Mouse (Mus musculus) heart, embryonic 12.5 days (tissue): Measurements from ENCODE around the gene Rgl2. TPM values are rescaled to one million over a fixed set of nuclear protein-coding genes. Genes with fewer than 3 reads are reported as not detected.
"Not testable (repeated sequence)": the region's sequence is repeated elsewhere in the genome, so short reads cannot be mapped to it uniquely, and the experiment has no call there.

ENCODE experiments used
- ATAC-seq: fragments of 200-750 bp; cut with Nextera tagmentation; 2 replicates; pipeline ENCODE4 v1.8.0; 2017; ENCODE audit warnings: moderate TSS enrichment, moderate library complexity; ENCODE audit not compliant: insufficient number of reproducible peaks, low FRiP score
- H3K27ac ChIP-seq: fragments of 300-500 bp; sonication (generic); 2 replicates; pipeline ENCODE4 v1.5.1; 2016; ENCODE audit warnings: mild to moderate bottlenecking, moderate library complexity; ENCODE audit not compliant: poor library complexity, severe bottlenecking
- H3K27me3 ChIP-seq: fragments of 300-500 bp; sonication (generic); replicated peaks from 2 replicates; pipeline ENCODE4 v1.6.1; 2016; ENCODE audit warnings: mild to moderate bottlenecking, moderate library complexity
- H3K36me3 ChIP-seq: fragments of 300-500 bp; sonication (generic); 2 replicates; pipeline ENCODE4 v1.6.1; 2016; ENCODE audit warnings: mild to moderate bottlenecking, moderate library complexity
- H3K4me1 ChIP-seq: fragments of 300-500 bp; sonication (generic); replicated peaks from 2 replicates; pipeline ENCODE4 v1.6.1; 2016; ENCODE audit warnings: mild to moderate bottlenecking
- H3K4me2 ChIP-seq: fragments of 300-500 bp; sonication (generic); 2 replicates; pipeline ENCODE4 v1.6.1; 2016; ENCODE audit warnings: mild to moderate bottlenecking, moderate library complexity
- H3K4me3 ChIP-seq: fragments of 300-500 bp; sonication (generic); 2 replicates; pipeline ENCODE4 v1.5.1; 2016; ENCODE audit warnings: mild to moderate bottlenecking
- H3K9ac ChIP-seq: fragments of 300-500 bp; sonication (generic); 2 replicates; pipeline ENCODE4 v1.6.1; 2016; ENCODE audit warnings: mild to moderate bottlenecking, moderate library complexity
- H3K9me3 ChIP-seq: fragments of 300-500 bp; sonication (generic); replicated peaks from 2 replicates; pipeline ENCODE4 v1.6.1; 2016; ENCODE audit warnings: mild to moderate bottlenecking, moderate library complexity
- WGBS: fragments of 180-500 bp; shearing (Covaris S2); methylation state at CpG from one replicate; pipeline ENCODE4 v1.1.7; 2016; 5-methylcytosine and 5-hydroxymethylcytosine counted together
- microRNA-seq: library from miRNA; unstranded; fragments of <30 nt; microRNA quantifications from one replicate; pipeline ENCODE4, GENCODE M21; 2017
- polyA plus RNA-seq: library from polyadenylated mRNA; unstranded; fragments of >200 nt; fragmentation: Nextera tagmentation; extraction: Ambion mirVana; gene quantifications from 2 replicates; pipeline ENCODE4 v1.2.1, GENCODE M21; 2016

Gene Rgl2
- polyA plus RNA-seq, 1 experiment from 2014 or later = 48.4 TPM

GRCm38 (mm10) chr17:33979512-33980050 lies 50.2 kb downstream of the Rgl2 start:
- 63% methylated on average over 6 of the region's 6 CpGs for WGBS
- Histone ChIP-seq H3K4me3 (no peak overlapping the region), H3K36me3 (no peaks in the 10 kb centered on the region), H3K9me3 (no peaks in the 10 kb centered on the region), H3K4me1 (peaks cover 22% of the 10 kb centered on the region), H3K27ac (no peak overlapping the region), H3K4me2 (no peak overlapping the region), H3K9ac (no peak overlapping the region), H3K27me3 (peaks cover 57% of the 10 kb centered on the region)
- ATAC-seq = no peak

- Histone ChIP-seq H3K27ac (no peak overlapping the region), H3K27me3 (peaks cover 52% of the 10 kb centered on the region), H3K9me3 (no peaks in the 10 kb centered on the region), H3K9ac (no peak overlapping the region), H3K4me3 (no peak overlapping the region), H3K36me3 (no peaks in the 10 kb centered on the region), H3K4me2 (peak overlapping the region; percentile 84), H3K4me1 (peaks cover 22% of the 10 kb centered on the region)
- ATAC-seq = no peak
- WGBS = 74% methylated on average over 19 of the region's 19 CpGs
Measured at GRCm38 (mm10) chr17:33980181-33981035, 51.1 kb downstream of the Rgl2 start.

GRCm38 (mm10) chr17:33981192-33981909 lies 52.0 kb downstream of the Rgl2 start:
- peaks cover 43% of the 10 kb centered on the region for H3K27me3 ChIP-seq
- peak overlapping the region; percentile 75 for H3K27ac ChIP-seq
- not testable (repeated sequence) for H3K36me3 ChIP-seq, H3K9me3 ChIP-seq
- peaks cover 22% of the 10 kb centered on the region for H3K4me1 ChIP-seq
- peak overlapping the region; percentile 59 for H3K4me3 ChIP-seq
- ATAC-seq = peak; percentile 85
- peak overlapping the region; percentile 70 for H3K9ac ChIP-seq
- 1% methylated on average over 27 of the region's 27 CpGs for WGBS
- H3K4me2 ChIP-seq = peak overlapping the region; percentile 84

GRCm38 (mm10) chr17:33982136-33982535 lies 52.8 kb downstream of the Rgl2 start:
- not testable (repeated sequence) for ATAC-seq, H3K27ac ChIP-seq, H3K9ac ChIP-seq, H3K36me3 ChIP-seq, H3K9me3 ChIP-seq
- Histone ChIP-seq H3K4me1 (peaks cover 22% of the 10 kb centered on the region), H3K4me2 (peak overlapping the region; percentile 84), H3K4me3 (peak overlapping the region; percentile 59; the same call in 1 of the 2 replicates), H3K27me3 (peaks cover 35% of the 10 kb centered on the region)
- 8% methylated on average over 8 of the region's 8 CpGs for WGBS

Small RNA genes lying within 50 kb of the gene (microRNA-seq; reads per million reads assigned to microRNA genes)
- gene Gm27740 = not detected

Other genes with a start within 250 kb of the Rgl2 start
- 257 and 259 TPM in 2 replicates for gene Hnrnpm, start 242.7 kb upstream of the Rgl2 start, polyA plus RNA-seq
- 76.5 and 79.5 TPM in 2 replicates for gene March2, start 210.9 kb upstream of the Rgl2 start, polyA plus RNA-seq
- 285 and 287 TPM in 2 replicates for gene Rab11b, start 169.0 kb upstream of the Rgl2 start, polyA plus RNA-seq
- gene Angptl4, start 147.7 kb upstream of the Rgl2 start, polyA plus RNA-seq = 6.9 and 7.5 TPM in 2 replicates
- gene Kank3, start 119.0 kb upstream of the Rgl2 start, polyA plus RNA-seq = 39.0 and 43.9 TPM in 2 replicates
- gene Rps28, start 105.0 kb upstream of the Rgl2 start, polyA plus RNA-seq = 570 and 574 TPM in 2 replicates
- 431 and 466 TPM in 2 replicates for gene Ndufa7, start 105.0 kb upstream of the Rgl2 start, polyA plus RNA-seq
- gene Cd320, start 86.5 kb upstream of the Rgl2 start, polyA plus RNA-seq = 41.5 and 43.8 TPM in 2 replicates
- gene Gm7029, start 55.7 kb upstream of the Rgl2 start, polyA plus RNA-seq = not detected in 2 replicates
- gene Kifc1, start 38.9 kb upstream of the Rgl2 start, polyA plus RNA-seq = 3.5 and 5.5 TPM in 2 replicates
- 0.24 and 0.29 TPM in 2 replicates for gene Platr17, start 24.4 kb upstream of the Rgl2 start, polyA plus RNA-seq
- gene Daxx, start 20.1 kb upstream of the Rgl2 start, polyA plus RNA-seq = 36.8 and 39.0 TPM in 2 replicates
- 29.4 and 32.5 TPM in 2 replicates for gene Tapbp, start 13.6 kb upstream of the Rgl2 start, polyA plus RNA-seq
- gene Zbtb22, start 13.6 kb upstream of the Rgl2 start, polyA plus RNA-seq = 17.0 and 17.7 TPM in 2 replicates
- gene Pfdn6, start 10.8 kb downstream of the Rgl2 start, polyA plus RNA-seq = 127 and 129 TPM in 2 replicates
- gene Wdr46, start 11.1 kb downstream of the Rgl2 start, polyA plus RNA-seq = 25.3 and 26.5 TPM in 2 replicates
- gene B3galt4, start 21.9 kb downstream of the Rgl2 start, polyA plus RNA-seq = 7.2 and 7.4 TPM in 2 replicates
- 43.0 and 43.9 TPM in 2 replicates for gene Vps52, start 26.3 kb downstream of the Rgl2 start, polyA plus RNA-seq
- gene Rps18, start 26.5 kb downstream of the Rgl2 start, polyA plus RNA-seq = 850 and 856 TPM in 2 replicates
- gene H2-K1, start 70.8 kb downstream of the Rgl2 start, polyA plus RNA-seq = 16.1 and 18.3 TPM in 2 replicates
- 14.9 and 16.5 TPM in 2 replicates for gene Ring1, start 95.1 kb downstream of the Rgl2 start, polyA plus RNA-seq
- gene H2-Ke6, start 98.5 kb downstream of the Rgl2 start, polyA plus RNA-seq = 46.7 and 48.0 TPM in 2 replicates
- gene Slc39a7, start 102.1 kb downstream of the Rgl2 start, polyA plus RNA-seq = 128 and 130 TPM in 2 replicates
- gene Rxrb, start 102.3 kb downstream of the Rgl2 start, polyA plus RNA-seq = 34.7 and 36.9 TPM in 2 replicates
- gene Col11a2, start 109.9 kb downstream of the Rgl2 start, polyA plus RNA-seq = 0.48 and 0.83 TPM in 2 replicates
- 0.26 and 0.37 TPM in 2 replicates for gene H2-Oa, start 162.8 kb downstream of the Rgl2 start, polyA plus RNA-seq
- gene H2-DMa, start 190.0 kb downstream of the Rgl2 start, polyA plus RNA-seq = 3.9 and 7.8 TPM in 2 replicates
- 89.4 and 90.6 TPM in 2 replicates for gene Brd2, start 193.1 kb downstream of the Rgl2 start, polyA plus RNA-seq
- gene H2-DMb2, start 213.8 kb downstream of the Rgl2 start, polyA plus RNA-seq = 0.21 TPM in 1 of 2 replicates, not detected in the other
- gene H2-DMb1, start 223.5 kb downstream of the Rgl2 start, polyA plus RNA-seq = 0.33 and 0.41 TPM in 2 replicates